Mouse (Mus musculus) heart, embryonic 16.5 days (tissue): ENCODE results near the gene Cep57l1. TPM values are rescaled to one million over a fixed set of nuclear protein-coding genes. Genes with fewer than 3 reads are reported as not detected.

Experiments
- microRNA-seq: library from miRNA; unstranded; fragments of <30 nt; microRNA quantifications from one replicate; pipeline ENCODE4, GENCODE M21; 2017
- polyA plus RNA-seq: library from polyadenylated mRNA; unstranded; fragments of >200 nt; fragmentation: Nextera tagmentation; extraction: Ambion mirVana; gene quantifications from 2 replicates; pipeline ENCODE4 v1.2.1, GENCODE M21; 2015

Gene Cep57l1
- polyA plus RNA-seq, 1 experiment from 2014 or later: 22.6 TPM

Small RNAs within 50 kb of the gene (microRNA-seq; reads per million reads assigned to microRNA genes)
- not detected for gene Mir3473b

Other genes with a start within 250 kb of the Cep57l1 start
- gene Ccdc162, start 93.2 kb downstream of the Cep57l1 start, polyA plus RNA-seq: 0.37 and 1.2 TPM in 2 replicates
- gene Sesn1, start 64 bp upstream of the Cep57l1 start, polyA plus RNA-seq: 40.7 and 45.2 TPM in 2 replicates
- gene Armc2, start 208.6 kb upstream of the Cep57l1 start, polyA plus RNA-seq: 2.3 and 2.5 TPM in 2 replicates